Comparison of ENCODE assay signal across 1 mouse cellular context in genomic region chr19:32131707-32132488, GRCm38 (mm10).
TF ChIP-seq lines count a peak whose summit lies in the region.

No protein-coding gene starts in this region.

TF ChIP-seq in CH12.LX, 34 proteins besides CTCF, POLR2A, EP300 and RAD21:
- peak; percentile 42; the same call in 1 of the 2 replicates for TF ChIP-seq CHD2 (IDR thresholded peaks at IDR 0.05; ENCODE audit: low read length)
